Mouse (Mus musculus): ENCODE measurements around the gene Rpl10a.
"Not testable (repeated sequence)": the region's sequence is repeated elsewhere in the genome, so short reads cannot be mapped to it uniquely, and the experiment has no call there.

Rpl10a gene

DNA sequence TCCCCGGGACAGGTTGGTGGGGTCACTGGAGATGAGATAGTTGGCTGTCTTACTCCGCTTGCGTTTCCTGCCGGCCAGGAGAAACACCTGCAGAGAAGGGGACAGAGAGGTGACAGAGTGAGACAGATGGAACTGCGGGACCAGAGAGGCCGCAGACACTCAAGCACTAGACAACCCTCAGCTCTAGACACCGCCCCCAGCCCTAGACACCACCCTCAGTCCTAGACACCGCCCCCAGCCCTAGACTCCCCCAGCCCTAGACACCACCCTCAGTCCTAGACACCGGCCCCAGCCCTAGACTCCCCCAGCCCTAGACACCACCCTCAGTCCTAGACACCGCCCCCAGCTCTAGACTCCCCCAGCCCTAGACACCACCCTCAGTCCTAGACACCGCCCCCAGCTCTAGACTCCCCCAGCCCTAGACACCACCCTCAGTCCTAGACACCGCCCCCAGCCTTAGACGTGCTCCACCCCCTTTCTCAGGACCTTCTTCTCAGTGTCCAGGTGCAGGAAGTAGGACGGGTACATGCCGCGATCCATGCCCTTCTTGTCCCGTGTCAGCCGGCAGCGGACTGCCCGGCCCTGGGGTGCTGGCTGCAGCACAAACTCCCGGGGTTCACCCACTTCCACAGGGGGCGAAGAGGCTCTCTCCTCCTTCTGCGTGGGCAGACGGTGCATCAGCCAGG lies 30.4 kb downstream of the Rpl10a start:
- DNase-seq (ENCODE audit: low read depth, low spot score): not testable (repeated sequence)

DNA sequence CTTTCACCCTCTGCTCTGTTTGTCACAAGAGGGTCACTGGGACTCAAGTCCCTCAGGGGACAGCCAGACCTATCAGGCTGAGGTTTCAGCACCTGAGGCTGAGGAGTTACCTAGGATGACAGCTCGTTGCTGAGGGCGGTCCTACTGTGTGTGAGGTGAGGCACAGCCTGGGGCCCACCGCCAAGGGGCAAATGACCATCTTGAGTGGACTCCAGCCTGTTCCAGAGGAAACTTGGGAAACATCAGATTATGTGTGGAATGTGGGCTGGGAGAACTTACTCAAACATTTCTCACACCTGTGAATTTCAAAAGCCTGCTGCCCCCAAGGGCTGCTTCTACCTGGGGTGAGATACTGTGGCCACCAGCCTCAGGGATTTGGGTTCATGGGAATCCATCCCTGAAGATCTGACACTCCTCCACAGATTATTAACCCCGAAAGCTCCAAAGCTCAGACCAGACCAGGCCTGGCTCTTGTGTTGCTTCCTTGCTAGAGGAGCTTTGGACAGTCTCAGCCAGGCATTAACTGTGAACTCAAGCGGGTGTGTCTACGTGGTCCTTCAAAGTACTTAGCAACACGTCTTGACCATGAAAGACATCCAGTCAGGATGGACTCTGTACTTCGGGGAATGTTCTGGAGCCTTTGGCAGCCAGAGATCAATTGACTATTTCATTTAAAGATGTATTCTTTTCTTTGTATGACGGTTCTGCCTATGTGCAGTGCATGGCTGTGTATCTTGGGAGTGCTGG lies 32.4 kb downstream of the Rpl10a start:
- no peak for DNase-seq (ENCODE audit: low read depth, low spot score)

GRCm38 (mm10) chr17:28361921-28362652 lies 33.8 kb downstream of the Rpl10a start:
- DNase-seq (ENCODE audit: low read depth, low spot score): no peak

- no peak for DNase-seq (ENCODE audit: low read depth, low spot score)
Measured at GRCm38 (mm10) chr17:28362653-28363292, 34.5 kb downstream of the Rpl10a start.

DNA sequence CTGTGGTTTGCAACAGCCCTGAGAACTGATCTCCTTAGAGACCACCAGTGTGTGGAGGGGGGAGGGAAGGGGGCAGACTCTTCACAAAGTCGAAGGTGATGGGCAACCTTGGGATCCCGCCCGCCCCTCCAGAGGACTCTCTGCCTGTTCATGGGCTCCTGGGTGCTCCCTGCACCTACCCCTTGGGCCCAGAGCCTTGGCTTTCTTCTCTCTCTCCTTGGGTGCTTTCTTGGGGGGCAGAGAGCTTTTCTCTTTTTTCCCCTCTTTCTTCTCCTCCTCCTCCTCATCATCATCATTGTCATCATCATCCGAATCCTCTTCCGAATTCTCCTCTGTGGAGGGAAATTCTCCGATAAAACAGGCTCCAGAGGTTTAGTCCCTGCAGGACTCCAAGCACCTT lies 35.2 kb downstream of the Rpl10a start:
- DNase-seq (ENCODE audit: low read depth, low spot score): no peak

- DNase-seq (ENCODE audit: low read depth, low spot score): no peak
Measured at GRCm38 (mm10) chr17:28365122-28365521, 36.9 kb downstream of the Rpl10a start, which contains the start of gene Tulp1. Gene Tulp1 (minus strand): TSS chr17:28365222.

- peak; percentile 74 for DNase-seq (ENCODE audit: low read depth, low spot score)
Measured at GRCm38 (mm10) chr17:28368449-28368848, 40.2 kb downstream of the Rpl10a start.

DNA sequence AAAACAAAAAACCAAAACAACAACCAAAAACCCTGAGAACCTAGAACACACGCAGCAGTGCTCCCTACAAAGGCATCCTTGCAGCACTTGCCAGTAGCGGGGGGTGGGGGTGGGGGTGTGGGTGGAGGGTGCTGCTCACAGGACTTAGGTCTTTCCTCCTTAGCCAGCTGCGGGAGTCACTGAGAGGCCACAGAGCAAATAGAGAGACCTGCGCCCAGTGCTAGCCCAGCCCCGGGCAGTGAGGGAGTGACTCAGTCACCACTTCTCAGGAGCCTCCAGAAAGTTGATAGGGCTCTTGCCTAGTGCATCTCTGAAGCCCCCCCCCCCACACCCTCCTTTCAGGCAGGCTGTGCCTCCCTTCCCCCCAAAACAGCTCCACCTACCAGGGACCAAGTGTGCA lies 40.8 kb downstream of the Rpl10a start:
- no peak for DNase-seq (ENCODE audit: low read depth, low spot score)

GRCm38 (mm10) chr17:28371286-28371685 lies 43.0 kb downstream of the Rpl10a start:
- DNase-seq (ENCODE audit: low read depth, low spot score): no peak

- DNase-seq (ENCODE audit: low read depth, low spot score): peak; percentile 68
Measured at GRCm38 (mm10) chr17:28371941-28372340, 43.7 kb downstream of the Rpl10a start.

DNA sequence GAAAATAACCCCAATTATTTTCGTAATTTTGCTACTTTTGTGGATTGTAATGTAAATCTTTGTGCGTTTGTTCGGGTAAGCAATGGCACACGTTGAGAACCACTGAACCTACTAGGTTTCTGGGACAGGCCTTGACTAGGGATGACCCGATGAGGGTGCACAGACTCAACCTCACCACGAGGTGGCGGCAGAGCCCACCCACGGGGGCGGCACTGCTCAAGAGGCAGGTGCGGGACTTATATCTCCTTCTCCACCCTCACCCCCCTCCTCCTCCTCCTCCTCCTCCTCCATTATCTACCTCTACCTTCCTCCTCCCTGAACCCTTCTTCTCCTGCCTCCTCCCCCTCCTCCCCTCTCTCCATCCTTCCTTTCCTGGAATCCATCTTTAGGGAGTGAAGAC lies 45.5 kb downstream of the Rpl10a start:
- DNase-seq (ENCODE audit: low read depth, low spot score): no peak

GRCm38 (mm10) chr17:28374494-28374893 lies 46.2 kb downstream of the Rpl10a start:
- no peak for DNase-seq (ENCODE audit: low read depth, low spot score)

GRCm38 (mm10) chr17:28375592-28376061 lies 47.4 kb downstream of the Rpl10a start:
- no peak for DNase-seq (ENCODE audit: low read depth, low spot score)

- DNase-seq (ENCODE audit: low read depth, low spot score): peak; percentile 88
Measured at GRCm38 (mm10) chr17:28380255-28380654, 52.0 kb downstream of the Rpl10a start.

Measured in retina, postnatal 7 days (tissue).